Mouse (Mus musculus) erythroblast, adult 5-6 weeks (primary cell): Measurements from ENCODE around the gene Bves. TPM values are rescaled to one million over a fixed set of nuclear protein-coding genes. Genes with fewer than 3 reads are reported as not detected.

Experiments used
- total RNA-seq, 2 experiments: library from RNA; stranded (forward) in 1 of 2; stranded (reverse) in 1 of 2; fragments of 150-400 nt in 1 of 2; fragments of 200-764, 138-1000 nt in 1 of 2; gene quantifications; 2 replicates each; pipeline versions ENCODE4 v1.2.3 to v1.2.4; 2015 to 2017; ENCODE audit warnings: low replicate concordance in 2 of 2

The Bves gene
- total RNA-seq, 2 experiments from 2014 or later, result not detected

Other genes with a start within 250 kb of the Bves start
- gene Popdc3, start 157.7 kb upstream of the Bves start, total RNA-seq (2015; ENCODE audit: low replicate concordance), result not detected in 2 replicates
- gene Popdc3, start 157.7 kb upstream of the Bves start, total RNA-seq (2017; ENCODE audit: low replicate concordance), result not detected in 2 replicates
- gene Lin28b, start 150.6 kb downstream of the Bves start, total RNA-seq (2015; ENCODE audit: low replicate concordance), result not detected in 2 replicates
- gene Lin28b, start 150.6 kb downstream of the Bves start, total RNA-seq (2017; ENCODE audit: low replicate concordance), result not detected in 2 replicates
- gene Hace1, start 242.1 kb downstream of the Bves start, total RNA-seq (2015; ENCODE audit: low replicate concordance), result 109 and 149 TPM in 2 replicates
- 146 and 158 TPM in 2 replicates for gene Hace1, start 242.1 kb downstream of the Bves start, total RNA-seq (2017; ENCODE audit: low replicate concordance)